Mouse (Mus musculus) erythroblast, embryonic 14.5 days (primary cell): ENCODE measurements at regions not wholly inside any gene's neighbourhood (a gene's known extent, or its start where the extent isn't known, plus 50 kb on each side); places are given as distances from the start of the nearest gene placed in this dataset.
"Not testable (repeated sequence)": the region's sequence is repeated elsewhere in the genome, so short reads cannot be mapped to it uniquely, and the experiment has no call there.

Source experiments
- H3K27me3 ChIP-seq: 2 replicates; pipeline ENCODE4 v1.6.1; 2012; ENCODE audit warnings: inconsistent platforms; ENCODE audit not compliant: control insufficient read depth
- H3K36me3 ChIP-seq: 2 replicates; pipeline ENCODE4 v1.6.1; 2012; ENCODE audit warnings: mild to moderate bottlenecking, inconsistent platforms; ENCODE audit not compliant: control insufficient read depth
- H3K4me1 ChIP-seq: 2 replicates; pipeline ENCODE4 v1.6.1; 2012; ENCODE audit warnings: inconsistent platforms; ENCODE audit not compliant: control insufficient read depth
- H3K4me3 ChIP-seq: replicated peaks from 2 replicates; pipeline ENCODE3; 2012; ENCODE audit warnings: moderate library complexity, mild to moderate bottlenecking, inconsistent platforms
- H3K9me3 ChIP-seq: 2 replicates; pipeline ENCODE4 v1.6.1; 2012; ENCODE audit warnings: low read length, inconsistent platforms, mixed read lengths; ENCODE audit not compliant: control insufficient read depth
- GATA1 ChIP-seq: IDR thresholded peaks from 2 replicates; pipeline ENCODE4 v1.6.1; 2012; ENCODE audit warnings: low read length, inconsistent platforms, mixed read lengths
- TAL1 ChIP-seq: IDR thresholded peaks from 3 replicates; pipeline ENCODE4 v1.6.1; 2012; ENCODE audit warnings: low read length, inconsistent platforms, mixed read lengths

DNA sequence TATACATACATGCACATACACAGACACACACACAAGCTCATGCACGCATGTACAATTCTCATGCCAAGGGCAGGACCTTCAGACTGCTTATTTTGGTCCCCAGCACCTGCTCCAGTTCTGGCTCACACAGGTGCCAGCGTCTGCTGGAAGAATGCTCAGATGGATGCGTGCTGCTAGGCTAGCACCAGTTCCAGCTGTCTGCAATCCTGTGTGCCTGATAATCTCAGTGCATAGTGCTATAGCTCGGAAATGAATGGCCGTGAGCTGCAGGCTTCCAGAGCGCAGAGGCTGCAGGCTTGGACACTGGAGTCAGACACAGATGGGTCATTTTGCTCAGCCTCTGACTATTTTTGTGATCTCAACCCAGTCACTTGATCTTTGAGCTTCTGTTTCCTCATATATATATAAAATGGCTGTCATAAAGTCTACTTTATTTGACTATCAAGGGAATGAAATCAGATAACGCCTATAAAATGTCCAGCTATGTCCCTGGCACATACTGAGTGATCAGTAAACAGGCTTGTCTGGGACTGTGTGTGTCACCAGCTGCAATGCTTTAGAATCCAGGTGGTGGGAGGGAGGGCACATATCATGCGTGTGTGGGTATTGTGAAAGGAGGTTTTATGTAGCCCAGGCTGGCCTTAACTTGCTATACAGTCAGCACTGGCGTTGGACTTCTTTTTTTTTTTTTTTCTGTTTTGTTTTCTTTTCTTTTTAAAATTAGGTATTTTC lies 91.7 kb upstream of the Eif4g2 start:
- H3K36me3 ChIP-seq = no peaks in the 10 kb centered on the region
- H3K4me3 ChIP-seq = no peak overlapping the region
- TF ChIP-seq TAL1 = no peak
- TF ChIP-seq GATA1 = no peak
- no peaks in the 10 kb centered on the region for H3K9me3 ChIP-seq
- peaks cover 35% of the 10 kb centered on the region for H3K4me1 ChIP-seq
- no peaks in the 10 kb centered on the region for H3K27me3 ChIP-seq

DNA sequence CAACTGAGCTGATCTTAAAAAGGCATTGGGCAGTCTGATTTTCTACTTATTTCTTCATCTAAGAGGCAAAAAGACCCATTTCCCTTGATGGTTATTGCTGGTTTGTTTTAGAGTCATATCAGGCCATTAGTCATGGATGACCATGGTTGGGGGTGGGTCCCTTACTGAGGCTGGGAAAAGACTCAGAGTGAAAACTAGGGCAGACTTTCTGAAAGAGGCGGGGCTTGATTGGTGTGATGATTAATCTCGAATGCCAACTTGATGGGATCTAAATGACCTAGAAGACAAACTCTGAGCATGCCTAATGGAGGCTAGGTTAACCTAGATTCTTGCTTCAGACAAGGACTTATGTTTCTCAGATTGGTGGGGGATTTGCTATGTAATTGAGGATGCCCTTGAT lies 89.2 kb upstream of the Eif4g2 start:
- no peaks in the 10 kb centered on the region for H3K27me3 ChIP-seq
- TF ChIP-seq TAL1 (no peak), GATA1 (no peak)
- no peaks in the 10 kb centered on the region for H3K36me3 ChIP-seq
- no peak overlapping the region for H3K4me3 ChIP-seq
- no peaks in the 10 kb centered on the region for H3K9me3 ChIP-seq
- peaks cover 10% of the 10 kb centered on the region for H3K4me1 ChIP-seq

DNA sequence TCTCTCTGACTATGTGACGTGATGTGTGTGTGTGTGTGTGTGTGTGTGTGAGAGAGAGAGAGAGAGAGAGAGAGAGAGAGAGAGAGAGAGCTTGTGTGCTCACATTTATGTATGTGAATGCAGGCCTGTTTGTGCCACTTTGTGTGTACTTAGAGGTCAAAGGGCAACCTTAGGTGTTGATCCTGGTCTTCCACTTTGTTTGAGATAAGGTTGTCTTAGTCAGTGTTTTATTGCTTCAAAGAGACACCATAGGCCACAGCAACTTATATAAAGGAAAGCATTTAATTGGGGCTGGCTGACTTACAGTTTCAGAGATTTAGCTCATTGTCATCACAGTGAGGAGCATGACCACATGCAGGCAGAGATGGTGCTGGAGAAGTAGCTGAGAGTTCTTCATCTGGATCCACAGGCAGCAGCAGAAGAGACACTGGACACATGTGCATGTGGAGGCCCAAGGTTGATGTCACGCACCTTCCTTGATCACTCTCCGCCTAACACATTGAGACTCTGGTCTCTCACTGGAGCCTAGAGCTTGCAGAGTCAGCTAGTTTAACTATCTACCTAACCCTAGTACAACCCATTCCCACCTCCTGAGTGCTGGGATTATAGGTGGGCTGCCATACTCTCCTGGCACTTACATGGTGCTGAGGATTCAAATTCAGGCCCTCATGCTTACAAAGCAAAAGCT lies 85.9 kb upstream of the Eif4g2 start:
- not testable (repeated sequence) for H3K27me3 ChIP-seq, H3K9me3 ChIP-seq, H3K4me3 ChIP-seq, H3K36me3 ChIP-seq, H3K4me1 ChIP-seq

DNA sequence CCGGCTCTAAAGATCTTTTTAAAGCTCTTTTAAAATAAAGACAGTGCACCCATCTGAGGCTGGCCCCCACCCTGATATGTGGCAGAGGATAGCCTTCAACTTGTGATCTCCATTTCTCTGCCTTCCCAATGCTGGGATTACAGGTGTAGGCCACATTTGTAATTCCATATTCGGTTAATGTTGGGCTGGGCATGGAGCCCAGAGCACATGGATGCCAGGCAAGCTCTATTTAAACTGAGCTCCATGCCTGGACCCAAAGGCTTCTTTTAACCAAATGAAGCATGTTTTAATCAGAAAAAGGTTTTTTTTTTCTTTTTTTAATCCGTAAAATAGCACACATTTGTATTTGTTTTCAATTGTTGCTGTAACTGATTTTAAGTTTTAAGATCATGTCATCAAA lies 82.2 kb upstream of the Eif4g2 start:
- Histone ChIP-seq H3K36me3 (no peaks in the 10 kb centered on the region), H3K9me3 (no peaks in the 10 kb centered on the region), H3K4me1 (no peaks in the 10 kb centered on the region; the same call in 1 of the 2 replicates), H3K27me3 (peaks cover 9% of the 10 kb centered on the region), H3K4me3 (no peak overlapping the region)
- TF ChIP-seq TAL1 (no peak), GATA1 (no peak)

DNA sequence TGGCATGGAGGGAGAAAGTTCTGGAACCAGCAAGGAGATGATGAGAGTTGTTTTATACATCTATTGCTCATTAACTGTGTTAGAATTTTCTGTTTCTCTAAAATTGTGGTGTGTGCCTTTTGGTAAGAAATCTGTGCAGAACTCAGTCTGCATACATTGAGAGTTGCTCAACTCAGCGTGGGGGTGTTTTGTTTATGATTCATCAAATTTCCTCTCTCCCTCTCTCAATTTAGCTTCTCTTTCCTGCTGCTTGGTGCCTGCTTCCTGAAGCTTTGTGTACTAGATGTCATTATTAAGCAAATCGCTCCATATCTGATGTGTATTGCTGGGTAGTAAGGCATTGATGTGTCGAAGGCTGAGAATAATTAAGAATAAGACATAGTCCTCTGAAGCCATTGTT lies 81.4 kb upstream of the Eif4g2 start:
- H3K36me3 ChIP-seq = no peaks in the 10 kb centered on the region
- H3K4me3 ChIP-seq = no peak overlapping the region
- no peak for TF ChIP-seq TAL1
- TF ChIP-seq GATA1 = no peak
- H3K4me1 ChIP-seq = no peaks in the 10 kb centered on the region; the same call in 1 of the 2 replicates
- H3K27me3 ChIP-seq = peaks cover 9% of the 10 kb centered on the region
- no peaks in the 10 kb centered on the region for H3K9me3 ChIP-seq

DNA sequence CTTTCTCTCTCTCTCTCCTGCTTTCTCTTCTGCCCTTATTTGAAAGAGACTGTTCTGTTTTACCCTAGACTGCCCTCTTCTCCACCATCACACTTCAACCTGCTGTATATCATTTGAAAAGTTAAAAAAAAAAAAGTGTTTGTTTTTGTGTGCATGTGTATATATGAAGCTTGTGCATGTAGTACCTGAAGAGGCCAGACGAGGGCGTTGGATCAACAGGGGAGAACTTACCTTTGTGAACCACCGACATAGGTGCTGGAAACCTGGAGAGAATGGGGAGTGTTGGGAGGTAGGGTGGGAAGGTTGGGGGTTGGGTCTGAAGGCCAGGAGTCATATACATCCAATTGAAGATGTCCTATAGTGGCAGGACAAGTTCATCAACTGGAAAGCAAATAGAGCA lies 81.0 kb upstream of the Eif4g2 start:
- Histone ChIP-seq H3K4me3 (no peak overlapping the region), H3K27me3 (peaks cover 11% of the 10 kb centered on the region), H3K4me1 (no peaks in the 10 kb centered on the region; the same call in 1 of the 2 replicates), H3K36me3 (no peaks in the 10 kb centered on the region), H3K9me3 (no peaks in the 10 kb centered on the region)
- TF ChIP-seq TAL1 (no peak), GATA1 (no peak)

DNA sequence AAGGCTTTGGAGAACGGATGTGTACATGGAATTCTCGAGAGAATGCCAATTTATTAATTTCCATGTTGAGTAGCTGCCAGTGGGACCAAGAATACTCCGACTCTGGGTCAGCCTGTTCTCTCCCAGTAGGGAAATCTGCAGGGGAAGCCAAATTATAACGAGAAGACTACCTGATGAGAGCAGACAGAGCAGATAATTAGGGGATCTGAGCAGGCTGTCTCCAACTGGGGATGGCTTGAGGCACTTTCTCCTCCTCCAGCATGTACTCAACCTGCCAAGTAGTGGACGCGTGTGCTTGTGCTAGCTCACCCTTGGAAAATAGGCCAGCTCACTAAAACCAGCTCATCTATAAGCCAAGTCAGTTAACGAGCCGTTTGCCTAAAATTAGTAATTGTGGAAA lies 80.5 kb upstream of the Eif4g2 start:
- Histone ChIP-seq H3K9me3 (no peaks in the 10 kb centered on the region), H3K36me3 (no peaks in the 10 kb centered on the region), H3K4me1 (no peaks in the 10 kb centered on the region; the same call in 1 of the 2 replicates), H3K27me3 (peaks cover 15% of the 10 kb centered on the region), H3K4me3 (no peak overlapping the region)
- TF ChIP-seq TAL1 (no peak), GATA1 (no peak)

DNA sequence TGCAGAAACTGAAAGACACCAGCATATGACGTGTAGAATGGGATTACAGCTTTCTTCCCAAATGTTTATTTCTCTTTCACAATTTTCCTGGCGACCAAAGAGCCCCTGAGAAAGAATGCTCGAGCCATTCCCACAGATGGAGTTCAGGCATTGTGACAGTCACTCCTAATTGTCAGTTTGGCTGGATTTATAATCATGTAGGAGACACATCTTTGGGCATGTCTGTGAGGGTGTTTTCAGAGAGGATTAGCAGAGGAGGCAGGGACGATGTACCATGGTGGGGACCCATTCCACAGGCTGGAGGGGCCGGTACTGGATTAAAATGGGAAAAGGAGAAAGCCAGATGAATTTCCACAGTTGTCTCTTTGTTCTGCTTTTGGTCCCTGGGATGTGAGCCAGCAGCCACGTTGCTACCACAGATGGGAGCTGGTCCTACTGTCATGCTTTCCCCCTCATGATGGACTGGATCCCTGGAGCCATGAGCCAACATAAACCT lies 76.0 kb upstream of the Eif4g2 start:
- peaks cover 8% of the 10 kb centered on the region for H3K4me1 ChIP-seq
- H3K9me3 ChIP-seq = no peaks in the 10 kb centered on the region
- H3K4me3 ChIP-seq = no peak overlapping the region
- H3K27me3 ChIP-seq = peaks cover 33% of the 10 kb centered on the region
- TF ChIP-seq TAL1 = no peak
- no peak for TF ChIP-seq GATA1
- H3K36me3 ChIP-seq = no peaks in the 10 kb centered on the region

DNA sequence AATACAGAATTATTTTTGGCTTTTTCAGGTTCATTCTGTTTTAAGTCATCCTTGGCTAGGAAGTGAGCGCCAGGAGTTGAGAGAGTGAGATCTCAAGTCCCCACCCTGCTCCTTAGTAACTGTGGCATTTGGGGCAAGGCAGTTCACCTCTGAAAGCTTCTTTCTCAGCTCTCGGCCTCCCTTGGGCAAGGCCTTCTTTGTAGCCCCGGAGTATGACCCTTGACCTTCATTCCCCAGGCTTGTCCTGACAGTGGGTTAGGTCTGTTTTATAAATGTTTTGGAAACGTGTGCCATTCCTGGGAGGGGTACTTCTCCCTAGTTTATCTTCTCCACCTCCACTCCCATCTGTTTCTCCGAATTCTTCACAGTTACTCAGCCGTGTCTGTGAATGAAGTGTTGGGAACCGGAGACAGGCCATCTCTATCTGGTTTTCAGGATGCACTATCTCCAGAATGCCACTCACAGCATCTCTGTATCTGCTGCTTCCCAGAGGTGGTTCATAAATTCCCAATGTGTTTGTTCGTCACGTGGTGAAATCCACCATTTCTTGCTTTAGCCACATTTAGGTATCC lies 75.0 kb upstream of the Eif4g2 start:
- H3K4me1 ChIP-seq = peaks cover 8% of the 10 kb centered on the region
- no peaks in the 10 kb centered on the region for H3K9me3 ChIP-seq
- peaks cover 41% of the 10 kb centered on the region for H3K27me3 ChIP-seq
- no peaks in the 10 kb centered on the region for H3K36me3 ChIP-seq
- no peak overlapping the region for H3K4me3 ChIP-seq
- TF ChIP-seq GATA1 = no peak
- TF ChIP-seq TAL1 = no peak
